Mouse (Mus musculus) bone marrow, adult 2 months (tissue): ENCODE measurements around the gene Nop2.

Experiments
- CTCF ChIP-seq: fragments of 200-500 bp; IDR thresholded peaks from 2 replicates; pipeline ENCODE4 v1.5.1; 2011; ENCODE audit warnings: low read length, control low read depth; ENCODE audit not compliant: control insufficient read depth, insufficient read depth
- POLR2A ChIP-seq: fragments of 200-500 bp; IDR thresholded peaks from 2 replicates; pipeline ENCODE4 v1.6.1; 2011; ENCODE audit warnings: low read depth, mild to moderate bottlenecking, control low read depth, low read length, borderline replicate concordance; ENCODE audit not compliant: control insufficient read depth

DNA sequence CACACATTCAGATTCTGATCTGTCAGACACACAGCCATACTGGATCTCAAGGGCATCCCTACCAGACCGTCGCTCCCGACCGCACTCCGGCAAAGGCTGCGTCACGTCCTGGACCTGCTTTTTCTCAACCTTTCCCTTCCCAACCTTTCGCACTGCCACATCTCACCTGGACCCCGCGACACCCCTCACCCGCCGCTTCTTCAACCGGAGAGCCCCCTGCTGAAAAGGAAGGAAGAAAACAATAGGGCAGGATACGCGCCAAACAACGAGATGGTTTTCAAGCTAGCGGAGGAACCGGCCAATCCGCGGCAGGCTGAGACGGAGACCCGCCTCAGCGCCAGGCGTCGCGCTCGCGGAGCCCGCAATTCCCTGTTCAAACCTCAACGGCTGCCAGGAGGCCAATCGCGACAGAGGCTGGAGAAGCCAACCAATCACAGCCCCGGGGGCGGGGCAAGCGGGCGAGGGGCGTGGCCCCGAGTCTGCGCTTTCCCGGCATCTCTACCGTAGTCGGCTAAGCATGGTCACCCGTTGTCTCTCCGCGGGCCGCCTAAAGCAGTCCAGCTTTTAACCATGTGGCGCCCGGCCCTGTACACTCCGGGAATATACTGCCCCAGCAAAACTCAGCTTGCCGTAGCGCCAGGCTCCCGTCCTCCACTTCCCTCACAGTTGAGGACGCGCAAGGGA, 59.8 kb downstream of the Nop2 start, which contains the start of the genes Ncapd2 and Mrpl51:
- TF ChIP-seq CTCF, result no peak
- peak; percentile 50 for TF ChIP-seq POLR2A
